10 mouse cellular contexts compared by ENCODE assay signal in genomic region chr7:141429310-141429709, GRCm38 (mm10). TPM values are rescaled to one million over a fixed set of nuclear protein-coding genes. Genes with fewer than 3 reads are reported as not detected.
DNase-seq lines count a peak whose midpoint lies in the region; ATAC-seq lines count a peak whose summit lies in the region.
"Had no signal": no experiment of that assay in that cellular context is flagged by ENCODE, and none has a peak within 500 bp of the region (broad histone marks: within the 10 kb centered on the region; RNA-seq: fewer than 3 reads in every experiment).

TSS of gene Cend1 (minus strand) at chr7:141429491.

- peaks cover 36% of the 10 kb centered on the region for H3K4me1 ChIP-seq in heart, embryonic 15.5 days (replicated peaks)
- H3K4me1 ChIP-seq in liver, embryonic 13.5 days (replicated peaks): peaks cover 55% of the 10 kb centered on the region

- no peaks in the 10 kb centered on the region for H3K9me3 ChIP-seq in heart, embryonic 15.5 days (replicated peaks)
- H3K9me3 ChIP-seq in liver, embryonic 13.5 days (replicated peaks): no peaks in the 10 kb centered on the region
- H3K9me3 ChIP-seq: megakaryocyte, embryonic 14.5 days had no signal

- peak within 1 kb of the TSS; percentile 55 for H3K27ac ChIP-seq in heart, embryonic 15.5 days
- peak within 1 kb of the TSS; percentile 12; the same call in 1 of the 2 replicates for H3K27ac ChIP-seq in liver, embryonic 13.5 days

- intact Hi-C loops in heart, postnatal 25 days (cut with DNase I): no loop called here

- no peaks in the 10 kb centered on the region for H3K27me3 ChIP-seq in heart, embryonic 15.5 days
- H3K27me3 ChIP-seq in liver, embryonic 13.5 days: peaks cover 3% of the 10 kb centered on the region; the same call in 1 of the 2 replicates

- no peak; the same call in 1 of the 2 replicates for ATAC-seq in heart, embryonic 15.5 days (replicated peaks; ENCODE audit: insufficient number of reproducible peaks, insufficient read depth, low FRiP score, low read depth)
- ATAC-seq in liver, embryonic 13.5 days (ENCODE audit: low read depth): peak; percentile 39; the same call in 1 of the 2 replicates

- 3% methylated on average over 19 of the region's 19 CpGs for WGBS in heart, embryonic 15.5 days
- 16% methylated on average over 19 of the region's 19 CpGs for WGBS in liver, embryonic 13.5 days (ENCODE audit: insufficient replicate concordance)

- peak within 1 kb of the TSS; percentile 54 for H3K4me2 ChIP-seq in heart, embryonic 15.5 days
- H3K4me2 ChIP-seq in liver, embryonic 13.5 days: peak within 1 kb of the TSS; percentile 11; the same call in 1 of the 2 replicates

- DNase-seq in heart, adult 18-20 months: peak; percentile 62 to 64
- no peak for DNase-seq in heart, postnatal 25 days (ENCODE audit: low spot score)
- DNase-seq in embryo, embryonic 11 days: peak; percentile 90
- peak; percentile 61 to 76 for DNase-seq in kidney, postnatal 36 days
- peak; percentile 31 for DNase-seq in liver, embryonic 13.5 days
- peak; percentile 72 for DNase-seq in retina, embryonic 14.5 days (ENCODE audit: low spot score)
- no peak for DNase-seq in urinary bladder, postnatal 4 days (ENCODE audit: low spot score in 2 of 2)

- H3K4me3 ChIP-seq in heart, embryonic 15.5 days: peak within 1 kb of the TSS; percentile 29
- no peak within 1 kb of the TSS for H3K4me3 ChIP-seq in liver, embryonic 13.5 days (replicated peaks)
- H3K4me3 ChIP-seq: megakaryocyte, embryonic 14.5 days had no signal

- H3K36me3 ChIP-seq in heart, embryonic 15.5 days: peaks cover 8% of the 10 kb centered on the region
- H3K36me3 ChIP-seq in liver, embryonic 13.5 days: peaks cover 40% of the 10 kb centered on the region

- H3K9ac ChIP-seq in heart, embryonic 15.5 days: 0 out of 2 replicates have a peak within 1 kb of the TSS, but pooled peaks have one; percentile 27
- H3K9ac ChIP-seq in liver, embryonic 13.5 days: 0 out of 2 replicates have a peak within 1 kb of the TSS, but pooled peaks have one; percentile 3

RNA-seq across cellular contexts. Expression of gene Cend1, which starts in this region (rescaled TPM):
- 1 to 10 TPM in 1 of 2 experiments, under 1 TPM in 1; 0.80 to 1.3 TPM for total RNA-seq in heart, adult 18-20 months (2021)
- under 1 TPM; 0.75 to 0.84 TPM for total RNA-seq in heart, postnatal 25 days (2021)
- polyA plus RNA-seq in heart, embryonic 15.5 days (2015; fragmentation: Nextera tagmentation; extraction: Ambion mirVana): 4.5 and 5.2 TPM in 2 replicates
- 0.10 and 0.14 TPM in 2 replicates for polyA plus RNA-seq in liver, embryonic 13.5 days (2015; fragmentation: Nextera tagmentation; extraction: Ambion mirVana)
- total RNA-seq: CH12.LX had no signal

Comparison
In these comparisons a context has a peak if more than half of its experiments do, and no peak if none do; other contexts are left out.
1. DNase-seq: peak in heart, adult 18-20 months (2 of 2), embryo, embryonic 11 days (single experiment), kidney, postnatal 36 days (2 of 2) and retina, embryonic 14.5 days (single experiment); none in heart, postnatal 25 days (single experiment) and urinary bladder, postnatal 4 days (0 of 2).
2. Peak in DNase-seq, ATAC-seq, H3K27ac ChIP-seq, H3K9ac ChIP-seq and H3K4me2 ChIP-seq in liver, embryonic 13.5 days; RNA of the gene not detected or under 1 TPM.